In the genomic region with DNA sequence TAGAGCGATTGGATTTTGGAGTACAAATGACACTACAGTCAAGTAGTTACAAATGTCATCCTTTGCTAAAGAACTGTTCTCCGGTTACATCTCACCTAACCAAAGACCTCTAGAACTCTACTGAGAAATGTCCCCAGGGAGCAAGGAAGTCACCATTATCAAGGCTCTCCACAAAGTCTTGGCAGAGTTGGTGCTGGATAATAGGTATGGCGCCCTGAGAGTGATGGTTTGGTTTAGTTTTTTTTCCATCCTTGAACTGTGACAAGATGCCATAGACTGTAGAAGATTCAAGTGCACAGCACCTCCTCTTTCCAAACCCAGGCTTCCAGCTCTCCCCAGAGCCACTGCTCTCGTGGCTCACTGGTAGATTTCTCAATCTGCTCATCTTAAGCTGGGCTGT, we compare ENCODE assay signal across 43 mouse cellular contexts. TPM values are rescaled to one million over a fixed set of nuclear protein-coding genes. Genes with fewer than 3 reads are reported as not detected.
"Had no signal": no experiment of that assay in that cellular context is flagged by ENCODE, and none has a peak within 500 bp of the region (broad histone marks: within the 10 kb centered on the region; RNA-seq: fewer than 3 reads in every experiment).

No protein-coding gene starts in this region.

- H3K27ac ChIP-seq: heart, embryonic 10.5 days; heart, embryonic 13.5 days; heart, embryonic 15.5 days; hindbrain, embryonic 10.5 days; hindbrain, embryonic 12.5 days; hindbrain, embryonic 13.5 days; hindbrain, embryonic 14.5 days; hindbrain, embryonic 15.5 days; hindbrain, postnatal 0 days; intestine, embryonic 15.5 days; kidney, embryonic 15.5 days; kidney, postnatal 0 days; layer of hippocampus, adult 2 months had no signal

- H3K36me3 ChIP-seq: heart, embryonic 10.5 days; heart, embryonic 12.5 days; heart, embryonic 13.5 days; heart, embryonic 15.5 days; hindbrain, embryonic 10.5 days; hindbrain, embryonic 12.5 days; hindbrain, embryonic 13.5 days; hindbrain, embryonic 15.5 days; intestine, embryonic 15.5 days; kidney, embryonic 15.5 days had no signal

- H3K27me3 ChIP-seq: heart, embryonic 12.5 days; heart, embryonic 13.5 days; heart, embryonic 15.5 days; hindbrain, embryonic 12.5 days; hindbrain, embryonic 13.5 days; hindbrain, embryonic 15.5 days; intestine, embryonic 15.5 days; kidney, embryonic 15.5 days had no signal

- H3K4me3 ChIP-seq: heart, embryonic 10.5 days; heart, embryonic 12.5 days; heart, embryonic 13.5 days; heart, embryonic 15.5 days; hindbrain, embryonic 10.5 days; hindbrain, embryonic 12.5 days; hindbrain, embryonic 13.5 days; hindbrain, embryonic 15.5 days; intestine, embryonic 15.5 days; kidney, embryonic 15.5 days; layer of hippocampus, adult 2 months had no signal

- DNase-seq: heart, postnatal 10 days; heart, postnatal 14 days; heart, postnatal 36 days; heart, postnatal 4 days; kidney, adult 11 months; kidney, adult 18-20 months; kidney, adult 2 months; kidney, adult 8-10 months; kidney, adult 9 months; kidney, postnatal 10 days; kidney, postnatal 14 days; kidney, postnatal 25 days; kidney, postnatal 36 days; kidney, postnatal 4 days; layer of hippocampus, adult 9-11 months; layer of hippocampus, postnatal 36 days had no signal

- H3K9ac ChIP-seq: heart, embryonic 12.5 days; heart, embryonic 13.5 days; heart, embryonic 15.5 days; hindbrain, embryonic 12.5 days; hindbrain, embryonic 13.5 days; hindbrain, embryonic 14.5 days; hindbrain, embryonic 15.5 days; intestine, embryonic 15.5 days; kidney, embryonic 15.5 days had no signal

- H3K4me1 ChIP-seq: heart, embryonic 10.5 days; heart, embryonic 12.5 days; heart, embryonic 13.5 days; heart, embryonic 15.5 days; hindbrain, embryonic 12.5 days; hindbrain, embryonic 13.5 days; hindbrain, embryonic 15.5 days; intestine, embryonic 15.5 days had no signal

- H3K9me3 ChIP-seq: heart, embryonic 10.5 days; heart, embryonic 13.5 days; heart, embryonic 15.5 days; hindbrain, embryonic 10.5 days; hindbrain, embryonic 12.5 days; hindbrain, embryonic 13.5 days; hindbrain, embryonic 15.5 days; intestine, embryonic 15.5 days; kidney, embryonic 15.5 days had no signal

- ATAC-seq: hindbrain, embryonic 16.5 days; hindbrain, postnatal 0 days; inflammation-experienced regulatory T-cells, adult 6 months; intestine, embryonic 15.5 days; intestine, embryonic 16.5 days; intestine, postnatal 0 days had no signal

- H3K4me2 ChIP-seq: heart, embryonic 11.5 days; heart, embryonic 12.5 days; heart, embryonic 13.5 days; heart, embryonic 15.5 days; hindbrain, embryonic 12.5 days; hindbrain, embryonic 13.5 days; hindbrain, embryonic 14.5 days; hindbrain, embryonic 15.5 days; intestine, embryonic 15.5 days; kidney, embryonic 15.5 days had no signal

RNA-seq across cellular contexts. Expression of a gene that starts 25.4 kb away (rescaled TPM):
- polyA plus RNA-seq: heart, embryonic 10.5 days; heart, embryonic 11.5 days; heart, embryonic 12.5 days; heart, embryonic 13.5 days; heart, embryonic 14.5 days; heart, embryonic 15.5 days; heart, embryonic 16.5 days; heart, postnatal 0 days; hindbrain, embryonic 10.5 days; hindbrain, embryonic 11.5 days; hindbrain, embryonic 12.5 days; hindbrain, embryonic 13.5 days; hindbrain, embryonic 14.5 days; hindbrain, embryonic 15.5 days; hindbrain, embryonic 16.5 days; hindbrain, postnatal 0 days; inflammation-experienced regulatory T-cells, adult 6 months; kidney, embryonic 14.5 days; kidney, embryonic 15.5 days; kidney, embryonic 16.5 days had no signal

RNA-seq across cellular contexts. Expression of a gene that starts 53.9 kb away (rescaled TPM):
- polyA plus RNA-seq: hindbrain, embryonic 15.5 days; hindbrain, embryonic 16.5 days; inflammation-experienced regulatory T-cells, adult 6 months; intestine, embryonic 14.5 days; intestine, postnatal 0 days; large intestine, adult 2 months had no signal
